Comparison of ENCODE assay signal across 8 mouse cellular contexts in the genomic region with DNA sequence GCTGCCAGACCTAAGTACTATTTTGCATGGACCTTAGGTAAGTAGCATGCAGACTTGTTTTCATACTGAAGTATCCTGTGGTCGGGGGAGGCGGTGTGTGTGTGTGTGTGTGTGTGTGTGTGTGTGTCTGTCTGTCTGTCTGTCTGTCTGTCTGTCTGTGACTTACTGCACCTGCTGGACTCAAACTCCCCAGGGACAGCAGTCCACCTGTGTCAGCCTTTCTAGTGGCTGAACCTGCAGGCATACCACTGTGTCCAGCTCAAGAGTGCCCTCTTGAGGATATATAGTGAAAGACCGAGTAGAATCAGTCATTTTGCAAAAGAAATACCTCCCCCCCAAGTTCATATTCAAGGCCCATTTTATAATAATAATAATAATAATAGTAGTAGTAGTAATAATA. TPM values are rescaled to one million over a fixed set of nuclear protein-coding genes. Genes with fewer than 3 reads are reported as not detected.
A peak's percentile ranks its signal among the peaks of the same experiment; 100 is the strongest.
DNase-seq lines count a peak whose midpoint lies in the region; ATAC-seq and TF ChIP-seq lines count a peak whose summit lies in the region.
"Had no signal": no experiment of that assay in that cellular context is flagged by ENCODE, and none has a peak within 500 bp of the region (broad histone marks: within the 10 kb centered on the region; RNA-seq: fewer than 3 reads in every experiment).

No protein-coding gene starts in this region.

- ATAC-seq in neural tube, embryonic 11.5 days (ENCODE audit: insufficient read depth, low FRiP score, low TSS enrichment): 0 out of 2 replicates have a peak, but pooled peaks have one; percentile 27
- no peak for ATAC-seq in neural tube, embryonic 15.5 days (ENCODE audit: low FRiP score)
- ATAC-seq in lung, postnatal 0 days: no peak; the same call in 1 of the 2 replicates

- H3K9ac ChIP-seq in neural tube, embryonic 11.5 days (ENCODE audit: low read length): no peak overlapping the region
- no peak overlapping the region for H3K9ac ChIP-seq in neural tube, embryonic 15.5 days (replicated peaks)
- H3K9ac ChIP-seq in lung, postnatal 0 days (replicated peaks; ENCODE audit: low read depth): no peak overlapping the region
- H3K9ac ChIP-seq: heart, embryonic 15.5 days had no signal

- no peak for DNase-seq in neural tube, embryonic 11.5 days (ENCODE audit: low spot score)
- peak; percentile 26 for DNase-seq in adrenal gland, postnatal 25 days
- DNase-seq in embryo, embryonic 11.5 days (ENCODE audit: low read depth, low spot score): peak; percentile 50
- peak; percentile 26 for DNase-seq in kidney, adult 11 months
- peak; percentile 71 for DNase-seq in lung, postnatal 0 days (ENCODE audit: low spot score)
- DNase-seq in urinary bladder, adult 18-20 months (ENCODE audit: low spot score in 2 of 2): no peak

- H3K9me3 ChIP-seq in neural tube, embryonic 11.5 days (ENCODE audit: control insufficient read depth, low read length): no peaks in the 10 kb centered on the region
- no peaks in the 10 kb centered on the region for H3K9me3 ChIP-seq in neural tube, embryonic 15.5 days (replicated peaks)
- no peaks in the 10 kb centered on the region for H3K9me3 ChIP-seq in lung, postnatal 0 days (ENCODE audit: low read length)
- H3K9me3 ChIP-seq: heart, embryonic 15.5 days had no signal

- H3K36me3 ChIP-seq in neural tube, embryonic 11.5 days (ENCODE audit: control insufficient read depth, insufficient read depth, low read length): no peaks in the 10 kb centered on the region; the same call in 1 of the 2 replicates
- H3K36me3 ChIP-seq in neural tube, embryonic 15.5 days: peaks cover 36% of the 10 kb centered on the region
- H3K36me3 ChIP-seq in lung, postnatal 0 days (ENCODE audit: insufficient read depth, low read length): peaks cover 10% of the 10 kb centered on the region; the same call in 1 of the 2 replicates

- TF ChIP-seq CTCF in lung, postnatal 0 days (IDR thresholded peaks at IDR 0.05): peak; percentile 77

- H3K27me3 ChIP-seq in neural tube, embryonic 11.5 days (ENCODE audit: control insufficient read depth, insufficient read depth, low read length): no peaks in the 10 kb centered on the region
- no peaks in the 10 kb centered on the region for H3K27me3 ChIP-seq in neural tube, embryonic 15.5 days (replicated peaks)
- H3K27me3 ChIP-seq in lung, postnatal 0 days (replicated peaks; ENCODE audit: insufficient read depth, low read length): no peaks in the 10 kb centered on the region
- H3K27me3 ChIP-seq: heart, embryonic 15.5 days had no signal

- H3K4me2 ChIP-seq in neural tube, embryonic 11.5 days (ENCODE audit: low read depth): no peak overlapping the region
- no peak overlapping the region for H3K4me2 ChIP-seq in neural tube, embryonic 15.5 days
- no peak overlapping the region for H3K4me2 ChIP-seq in lung, postnatal 0 days (replicated peaks; ENCODE audit: low read depth, low read length)
- H3K4me2 ChIP-seq: heart, embryonic 15.5 days had no signal

- WGBS in neural tube, embryonic 11.5 days: 61% methylated on average over 3 of the region's 3 CpGs
- WGBS in neural tube, embryonic 15.5 days: 56% methylated on average over 3 of the region's 3 CpGs
- 56% methylated on average over 3 of the region's 3 CpGs for WGBS in lung, postnatal 0 days

- H3K4me1 ChIP-seq in neural tube, embryonic 11.5 days (ENCODE audit: control insufficient read depth, insufficient read depth, low read length): no peaks in the 10 kb centered on the region
- 0 out of 2 replicates have a peak, but pooled peaks cover 2% of the 10 kb centered on the region for H3K4me1 ChIP-seq in neural tube, embryonic 15.5 days
- H3K4me1 ChIP-seq in lung, postnatal 0 days (ENCODE audit: insufficient read depth, low read depth, low read length): no peaks in the 10 kb centered on the region

- H3K27ac ChIP-seq in neural tube, embryonic 11.5 days (ENCODE audit: low read depth, low read length): no peak overlapping the region
- no peak overlapping the region for H3K27ac ChIP-seq in neural tube, embryonic 15.5 days (replicated peaks)
- no peak overlapping the region for H3K27ac ChIP-seq in lung, postnatal 0 days (ENCODE audit: low read length)
- H3K27ac ChIP-seq: heart, embryonic 15.5 days had no signal

- no peak overlapping the region for H3K4me3 ChIP-seq in neural tube, embryonic 11.5 days (ENCODE audit: low read depth, low read length)
- H3K4me3 ChIP-seq in neural tube, embryonic 15.5 days (replicated peaks): no peak overlapping the region
- no peak overlapping the region for H3K4me3 ChIP-seq in lung, postnatal 0 days (ENCODE audit: low read depth, low read length)
- H3K4me3 ChIP-seq: heart, embryonic 15.5 days had no signal

- no peak for TF ChIP-seq EP300 in lung, postnatal 0 days (IDR thresholded peaks at IDR 0.05)

RNA-seq across cellular contexts. Expression of a gene that starts 26.4 kb away (rescaled TPM):
- 58.1 and 64.0 TPM in 2 replicates for polyA plus RNA-seq in neural tube, embryonic 11.5 days (2014; fragmentation: Nextera tagmentation; extraction: Ambion mirVana)
- 96.4 and 108 TPM in 2 replicates for polyA plus RNA-seq in neural tube, embryonic 15.5 days (2015; fragmentation: Nextera tagmentation; extraction: Ambion mirVana)
- total RNA-seq in adrenal gland, postnatal 25 days (2021): 84.4 and 114 TPM in 2 replicates
- polyA plus RNA-seq in lung, postnatal 0 days (2015; fragmentation: Nextera tagmentation; extraction: Ambion mirVana): 13.6 and 14.0 TPM in 2 replicates

Comparison
In these comparisons a context has a peak if more than half of its experiments do, and no peak if none do; other contexts are left out.
1. DNase-seq: peak in adrenal gland, postnatal 25 days (single experiment), embryo, embryonic 11.5 days (single experiment), kidney, adult 11 months (single experiment) and lung, postnatal 0 days (single experiment); none in neural tube, embryonic 11.5 days (single experiment) and urinary bladder, adult 18-20 months (0 of 2).